ENCODE assay signal across 8 mouse cellular contexts in the genomic region with DNA sequence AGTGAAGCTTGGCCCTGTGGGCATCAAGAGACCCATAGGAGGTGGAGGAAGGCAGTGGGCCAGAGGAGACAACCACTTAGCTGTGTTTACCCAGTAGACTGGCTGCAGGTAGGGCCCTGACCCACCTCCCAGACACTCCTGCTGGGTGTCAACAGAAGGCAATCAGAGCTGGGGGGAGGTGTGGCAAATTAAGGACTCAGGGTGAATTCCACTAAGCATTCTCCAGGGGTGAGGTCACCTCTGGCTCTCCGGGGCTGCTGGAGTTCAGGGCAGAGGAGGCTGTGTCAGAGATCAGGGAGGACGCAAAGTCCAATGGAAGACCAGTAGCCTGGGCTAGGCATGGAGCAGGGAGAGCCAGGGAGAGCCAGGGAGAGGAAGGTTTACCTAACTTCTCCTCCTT. TPM values are rescaled to one million over a fixed set of nuclear protein-coding genes. Genes with fewer than 3 reads are reported as not detected.
A peak's percentile ranks its signal among the peaks of the same experiment; 100 is the strongest.
DNase-seq lines count a peak whose midpoint lies in the region; ATAC-seq and TF ChIP-seq lines count a peak whose summit lies in the region.

No protein-coding gene starts in this region.

- H3K9ac ChIP-seq in liver, embryonic 11.5 days (ENCODE audit: low read depth, low read length) = no peak overlapping the region
- H3K9ac ChIP-seq in stomach, postnatal 0 days (ENCODE audit: low read length) = no peak overlapping the region
- H3K9ac ChIP-seq in midbrain, embryonic 15.5 days = no peak overlapping the region

- no peaks in the 10 kb centered on the region for H3K9me3 ChIP-seq in liver, embryonic 11.5 days (ENCODE audit: control insufficient read depth, low read length)
- no peaks in the 10 kb centered on the region for H3K9me3 ChIP-seq in stomach, postnatal 0 days (ENCODE audit: control insufficient read depth, low read length)
- H3K9me3 ChIP-seq in midbrain, embryonic 15.5 days = no peaks in the 10 kb centered on the region

- H3K4me2 ChIP-seq in liver, embryonic 11.5 days = no peak overlapping the region
- no peak overlapping the region for H3K4me2 ChIP-seq in stomach, postnatal 0 days (replicated peaks; ENCODE audit: low read depth)
- no peak overlapping the region for H3K4me2 ChIP-seq in midbrain, embryonic 15.5 days

- 0 out of 2 replicates have a peak, but pooled peaks have one; percentile 10 for ATAC-seq in liver, embryonic 11.5 days (replicated peaks; ENCODE audit: low FRiP score)
- ATAC-seq in stomach, postnatal 0 days (ENCODE audit: low FRiP score, low TSS enrichment) = peak; percentile 72
- no peak for ATAC-seq in midbrain, embryonic 15.5 days (replicated peaks)

- no peak for DNase-seq in spleen, adult 2 months (ENCODE audit: low read depth in 1 of 2, low spot score in 2 of 2)
- no peak for DNase-seq in spleen, postnatal 4 days (ENCODE audit: low spot score in 2 of 2)
- peak; percentile 40 for DNase-seq in heart, postnatal 25 days (ENCODE audit: low spot score)
- no peak for DNase-seq in liver, embryonic 11.5 days (ENCODE audit: low spot score)
- DNase-seq in stomach, postnatal 0 days (ENCODE audit: low spot score) = peak; percentile 78
- DNase-seq in thymus, adult 2 months = no peak
- no peak for DNase-seq in right cerebral cortex, postnatal 14 days

- no peaks in the 10 kb centered on the region for H3K4me1 ChIP-seq in spleen, adult 2 months (ENCODE audit: control insufficient read depth, insufficient read depth, insufficient read length)
- peaks cover 21% of the 10 kb centered on the region for H3K4me1 ChIP-seq in liver, embryonic 11.5 days (replicated peaks; ENCODE audit: control insufficient read depth, insufficient read depth, low read length)
- H3K4me1 ChIP-seq in stomach, postnatal 0 days (replicated peaks; ENCODE audit: control insufficient read depth, insufficient read depth) = peaks cover 10% of the 10 kb centered on the region; the same call in 1 of the 2 replicates
- no peaks in the 10 kb centered on the region for H3K4me1 ChIP-seq in midbrain, embryonic 15.5 days
- 0 out of 2 replicates have a peak, but pooled peaks cover 5% of the 10 kb centered on the region for H3K4me1 ChIP-seq in thymus, adult 2 months (replicated peaks; ENCODE audit: control insufficient read depth, insufficient read depth, low read length)

- peaks cover 4% of the 10 kb centered on the region; the same call in 1 of the 2 replicates for H3K36me3 ChIP-seq in spleen, adult 2 months (ENCODE audit: control insufficient read depth, insufficient read depth, low read length)
- peaks cover 14% of the 10 kb centered on the region for H3K36me3 ChIP-seq in liver, embryonic 11.5 days (ENCODE audit: control insufficient read depth, insufficient read depth, low read length)
- H3K36me3 ChIP-seq in stomach, postnatal 0 days (ENCODE audit: control insufficient read depth, insufficient read depth, low read length) = peaks cover 15% of the 10 kb centered on the region; the same call in 1 of the 2 replicates
- H3K36me3 ChIP-seq in midbrain, embryonic 15.5 days (replicated peaks) = peaks cover 8% of the 10 kb centered on the region; the same call in 1 of the 2 replicates
- peaks cover 13% of the 10 kb centered on the region for H3K36me3 ChIP-seq in thymus, adult 2 months (ENCODE audit: control insufficient read depth, insufficient read depth, low read length)

- no peak overlapping the region for H3K4me3 ChIP-seq in spleen, adult 2 months (ENCODE audit: extremely low read depth, insufficient read depth, insufficient read length)
- H3K4me3 ChIP-seq in liver, embryonic 11.5 days (ENCODE audit: low read depth, low read length) = no peak overlapping the region
- H3K4me3 ChIP-seq in stomach, postnatal 0 days (ENCODE audit: low read depth, low read length) = no peak overlapping the region
- H3K4me3 ChIP-seq in midbrain, embryonic 15.5 days = no peak overlapping the region
- no peak overlapping the region for H3K4me3 ChIP-seq in thymus, adult 2 months (ENCODE audit: control insufficient read depth, insufficient read depth, low read length)

- no peak for TF ChIP-seq CTCF in spleen, adult 2 months (IDR thresholded peaks at IDR 0.05; ENCODE audit: extremely low read depth, insufficient read depth, insufficient read length, insufficient replicate concordance)
- TF ChIP-seq CTCF in stomach, postnatal 0 days (IDR thresholded peaks at IDR 0.05; ENCODE audit: low read depth) = no peak
- TF ChIP-seq CTCF in thymus, adult 2 months (IDR thresholded peaks at IDR 0.05; ENCODE audit: borderline replicate concordance, control insufficient read depth, extremely low read depth, insufficient read depth, low read length, poor library complexity) = no peak

- 80% methylated on average over 2 of the region's 2 CpGs for WGBS in spleen, adult 2 months
- 19% methylated on average over 2 of the region's 2 CpGs for WGBS in liver, embryonic 11.5 days
- WGBS in stomach, postnatal 0 days = 19% methylated on average over 2 of the region's 2 CpGs
- WGBS in midbrain, embryonic 15.5 days = 10% methylated on average over 2 of the region's 2 CpGs
- WGBS in thymus, adult 2 months = 75% methylated on average over 2 of the region's 2 CpGs

- no peak for TF ChIP-seq POLR2A in spleen, adult 2 months (IDR thresholded peaks at IDR 0.05; ENCODE audit: low read depth, low read length)
- no peak for TF ChIP-seq POLR2A in thymus, adult 2 months (IDR thresholded peaks at IDR 0.05; ENCODE audit: control insufficient read depth, extremely low read depth, insufficient read depth, low read length, poor library complexity)

- H3K27me3 ChIP-seq in spleen, adult 2 months (ENCODE audit: control insufficient read depth, insufficient read depth, low read length) = no peaks in the 10 kb centered on the region
- no peaks in the 10 kb centered on the region for H3K27me3 ChIP-seq in liver, embryonic 11.5 days (replicated peaks; ENCODE audit: control insufficient read depth, insufficient read depth, low read length)
- no peaks in the 10 kb centered on the region for H3K27me3 ChIP-seq in stomach, postnatal 0 days (ENCODE audit: control insufficient read depth, insufficient read depth, low read length)
- peaks cover 7% of the 10 kb centered on the region for H3K27me3 ChIP-seq in midbrain, embryonic 15.5 days (replicated peaks)
- H3K27me3 ChIP-seq in thymus, adult 2 months (ENCODE audit: control insufficient read depth, insufficient read depth, low read length) = no peaks in the 10 kb centered on the region

- no peak for TF ChIP-seq EP300 in stomach, postnatal 0 days (optimal IDR thresholded peaks at IDR 0.05)

- 0 out of 2 replicates have a peak overlapping the region, but pooled peaks have one; percentile 22 for H3K27ac ChIP-seq in spleen, adult 2 months (ENCODE audit: insufficient read depth, low read length)
- H3K27ac ChIP-seq in liver, embryonic 11.5 days (ENCODE audit: low read depth, low read length) = no peak overlapping the region
- H3K27ac ChIP-seq in stomach, postnatal 0 days (replicated peaks) = peak overlapping the region; percentile 24; the same call in 1 of the 2 replicates
- no peak overlapping the region for H3K27ac ChIP-seq in midbrain, embryonic 15.5 days
- no peak overlapping the region for H3K27ac ChIP-seq in thymus, adult 2 months (ENCODE audit: control insufficient read depth, insufficient read depth, low read length)

- intact Hi-C loops in heart, postnatal 25 days (cut with DNase I) = loop anchor here (5.0 kb wide), 1 partner anchor 54 kb away; no protein-coding TSS in a partner anchor

RNA-seq across cellular contexts. Expression of a gene that starts 17.7 kb away (rescaled TPM):
- 115 and 139 TPM in 2 replicates for polyA plus RNA-seq in spleen, adult 2 months (2012; rRNA removed)
- total RNA-seq in heart, postnatal 25 days (2021) = 100 to 1,000 TPM; 278 to 282 TPM
- 377 and 390 TPM in 2 replicates for polyA plus RNA-seq in liver, embryonic 11.5 days (2014; fragmentation: Nextera tagmentation; extraction: Ambion mirVana)
- polyA plus RNA-seq in stomach, postnatal 0 days (2015; fragmentation: Nextera tagmentation; extraction: Ambion mirVana) = 172 and 176 TPM in 2 replicates
- polyA plus RNA-seq in midbrain, embryonic 15.5 days (2015; fragmentation: Nextera tagmentation; extraction: Ambion mirVana) = 203 and 229 TPM in 2 replicates
- 249 and 253 TPM in 2 replicates for polyA plus RNA-seq in thymus, adult 2 months (2012; rRNA removed)

RNA-seq across cellular contexts. Expression of a gene that starts 45.5 kb away (rescaled TPM):
- 6.4 and 7.8 TPM in 2 replicates for polyA plus RNA-seq in spleen, adult 2 months (2012; rRNA removed)
- total RNA-seq in heart, postnatal 25 days (2021) = under 1 TPM; 0.34 to 0.42 TPM
- polyA plus RNA-seq in liver, embryonic 11.5 days (2014; fragmentation: Nextera tagmentation; extraction: Ambion mirVana) = 3.3 and 3.6 TPM in 2 replicates
- 0.62 and 0.87 TPM in 2 replicates for polyA plus RNA-seq in stomach, postnatal 0 days (2015; fragmentation: Nextera tagmentation; extraction: Ambion mirVana)
- polyA plus RNA-seq in midbrain, embryonic 15.5 days (2015; fragmentation: Nextera tagmentation; extraction: Ambion mirVana) = 10.3 and 11.8 TPM in 2 replicates
- polyA plus RNA-seq in thymus, adult 2 months (2012; rRNA removed) = 9.7 and 12.8 TPM in 2 replicates

RNA-seq across cellular contexts. Expression of a gene that starts 59.5 kb away (rescaled TPM):
- 99.6 and 103 TPM in 2 replicates for polyA plus RNA-seq in spleen, adult 2 months (2012; rRNA removed)
- 10 to 100 TPM; 69.3 to 69.5 TPM for total RNA-seq in heart, postnatal 25 days (2021)
- 327 and 368 TPM in 2 replicates for polyA plus RNA-seq in liver, embryonic 11.5 days (2014; fragmentation: Nextera tagmentation; extraction: Ambion mirVana)
- polyA plus RNA-seq in stomach, postnatal 0 days (2015; fragmentation: Nextera tagmentation; extraction: Ambion mirVana) = 106 and 110 TPM in 2 replicates
- 162 and 180 TPM in 2 replicates for polyA plus RNA-seq in midbrain, embryonic 15.5 days (2015; fragmentation: Nextera tagmentation; extraction: Ambion mirVana)
- 198 and 205 TPM in 2 replicates for polyA plus RNA-seq in thymus, adult 2 months (2012; rRNA removed)

Comparison
In these comparisons a context has a peak if more than half of its experiments do, and no peak if none do; other contexts are left out.
1. DNase-seq: peak in heart, postnatal 25 days (single experiment) and stomach, postnatal 0 days (single experiment); none in spleen, adult 2 months (0 of 2), spleen, postnatal 4 days (0 of 2), liver, embryonic 11.5 days (single experiment), thymus, adult 2 months (single experiment) and right cerebral cortex, postnatal 14 days (single experiment).
2. H3K27ac ChIP-seq: peak in spleen, adult 2 months (single experiment) and stomach, postnatal 0 days (single experiment); none in liver, embryonic 11.5 days (single experiment), midbrain, embryonic 15.5 days (single experiment) and thymus, adult 2 months (single experiment).